Mouse (Mus musculus): ENCODE measurements at regions not wholly inside any gene's neighbourhood (a gene's known extent, or its start where the extent isn't known, plus 50 kb on each side); places are given as distances from the start of the nearest gene placed in this dataset.

DNA sequence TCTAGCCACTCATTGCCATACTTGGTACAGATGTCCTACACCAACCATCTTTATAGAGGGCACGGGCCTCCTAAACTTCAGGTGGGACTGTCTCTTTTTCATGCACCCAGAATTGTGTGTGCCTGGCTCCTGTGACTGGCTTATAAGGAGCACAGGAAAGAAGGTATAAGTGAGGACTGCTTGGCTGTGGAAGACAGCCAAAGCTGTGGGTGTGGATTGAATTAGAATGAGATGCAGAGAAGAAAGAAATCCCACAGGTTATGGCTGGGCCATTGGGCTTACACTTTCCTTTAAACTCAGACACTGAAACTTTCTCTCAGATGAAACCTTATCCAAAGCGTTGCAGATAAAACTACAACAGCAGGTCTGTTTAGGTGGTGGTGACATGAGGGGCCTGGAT, 239.5 kb upstream of the Fam160b2 start:
- no peak for DNase-seq

DNA sequence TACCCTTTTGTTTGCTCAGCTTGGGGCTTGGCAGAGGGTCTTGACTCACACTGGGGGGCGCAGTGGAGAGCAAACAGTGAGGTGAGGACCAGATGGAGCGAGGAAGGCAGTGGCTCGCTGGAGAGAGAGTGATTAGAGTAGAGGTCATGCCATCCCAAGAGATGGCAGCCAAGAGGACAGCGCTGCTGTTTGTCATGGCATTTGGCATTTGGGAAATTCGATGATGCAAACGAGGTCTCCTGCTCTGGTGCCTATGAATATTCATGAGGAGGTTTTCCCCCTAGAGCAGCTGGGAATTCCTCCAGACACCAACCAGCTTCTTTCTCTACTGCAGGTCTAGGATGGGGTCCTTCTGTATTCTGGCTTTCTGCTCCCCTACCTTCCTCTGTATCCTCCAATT, 237.9 kb upstream of the Fam160b2 start:
- no peak for DNase-seq

DNA sequence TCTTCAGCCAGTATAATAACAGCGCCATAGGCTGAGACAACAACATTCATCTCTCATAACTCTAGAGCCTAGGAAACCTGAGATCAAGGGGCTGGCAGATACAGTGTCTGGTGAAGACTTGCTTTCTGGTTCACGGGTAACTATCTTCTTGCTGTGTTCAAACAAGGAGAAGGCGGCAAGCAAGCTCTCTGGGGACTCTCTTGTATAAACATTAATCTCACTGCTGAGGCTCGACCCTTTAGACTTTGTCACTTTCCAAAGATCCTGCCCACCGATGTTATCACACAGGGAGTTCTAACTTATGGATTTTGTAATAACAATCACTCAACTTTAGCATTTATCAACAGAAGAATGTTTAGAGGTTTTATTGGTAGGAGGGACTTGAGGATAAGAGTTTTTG, 233.6 kb upstream of the Fam160b2 start:
- DNase-seq: peak; percentile 8 to 29

DNA sequence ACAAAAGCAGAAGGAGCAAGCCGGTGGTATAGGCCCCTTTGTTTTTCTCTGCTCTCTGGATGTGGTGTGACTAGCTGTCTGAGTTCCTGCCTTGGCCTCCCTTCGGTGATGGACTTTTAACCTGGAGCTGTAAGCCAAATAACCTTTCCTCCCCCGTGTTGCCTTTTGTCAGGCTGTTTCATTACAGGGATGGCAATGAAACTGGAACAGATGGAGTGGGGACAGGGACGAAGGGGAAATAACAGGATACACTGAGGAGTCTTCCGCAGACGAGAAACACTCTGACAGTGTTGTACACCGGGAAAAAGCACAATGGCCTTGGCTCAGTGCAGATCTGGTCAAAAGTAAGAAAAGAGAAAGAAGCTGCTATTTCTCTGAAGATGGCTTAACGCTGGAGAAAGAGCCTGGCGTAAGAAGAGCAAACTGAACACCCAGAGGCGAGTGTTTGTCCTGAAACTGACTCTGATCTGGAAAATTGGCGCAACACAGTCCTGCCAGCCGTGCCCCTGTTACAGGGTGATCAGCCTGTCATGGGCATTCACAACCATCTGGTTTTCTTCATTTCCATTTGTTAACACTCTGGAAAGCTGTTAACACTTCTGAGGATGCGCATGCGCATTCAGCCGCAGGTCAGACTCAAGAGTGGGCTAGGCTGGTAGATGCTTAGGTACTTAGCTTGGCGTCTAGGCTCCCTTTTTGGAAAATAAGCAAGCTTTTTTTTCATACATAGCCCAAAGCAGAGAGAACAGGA, 233.0 kb upstream of the Fam160b2 start:
- peak; percentile 23 to 38 for DNase-seq

DNA sequence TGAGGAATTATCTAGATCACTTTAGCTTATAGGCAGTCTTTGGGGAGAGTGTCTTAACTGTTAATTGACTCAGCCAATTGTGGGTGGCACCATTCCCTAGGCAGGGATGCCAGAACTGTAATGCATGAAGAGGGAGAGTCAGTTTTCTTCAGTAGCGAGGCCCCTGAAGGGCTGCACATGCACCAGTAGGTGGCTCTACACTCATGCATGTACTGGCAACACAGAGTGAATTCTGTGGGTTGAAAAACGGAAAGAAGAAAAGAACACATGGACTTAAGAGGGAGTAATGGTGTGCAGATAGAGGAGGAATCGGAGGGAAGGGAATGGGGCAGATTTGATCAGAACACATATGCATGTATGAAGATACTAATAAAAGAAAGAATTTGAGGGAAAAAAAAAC, 232.4 kb upstream of the Fam160b2 start:
- no peak for DNase-seq

All from kidney, adult 8-10 months (tissue).